Mouse (Mus musculus) intestine, postnatal 0 days (tissue): Measurements from ENCODE around the gene Fgfr2. TPM values are rescaled to one million over a fixed set of nuclear protein-coding genes. Genes with fewer than 3 reads are reported as not detected.

Source experiments
- ATAC-seq: fragments of 200-750 bp; cut with Nextera tagmentation; 2 replicates; pipeline ENCODE4 v1.8.0; 2017; ENCODE audit warnings: mild to moderate bottlenecking, moderate TSS enrichment, moderate library complexity
- H3K27ac ChIP-seq: fragments of 300-500 bp; sonication (generic); 2 replicates; pipeline ENCODE4 v1.5.1; 2014; ENCODE audit warnings: mild to moderate bottlenecking, low read depth, low read length, moderate library complexity
- H3K27me3 ChIP-seq: fragments of 300-500 bp; sonication (generic); replicated peaks from 2 replicates; pipeline ENCODE4 v1.6.1; 2014; ENCODE audit warnings: low read length, mixed read lengths; ENCODE audit not compliant: control insufficient read depth, insufficient read depth
- H3K36me3 ChIP-seq: fragments of 300-500 bp; sonication (generic); 2 replicates; pipeline ENCODE4 v1.6.1; 2014; ENCODE audit warnings: mild to moderate bottlenecking, moderate library complexity; ENCODE audit not compliant: control insufficient read depth, insufficient read depth
- H3K4me1 ChIP-seq: fragments of 300-500 bp; sonication (generic); replicated peaks from 2 replicates; pipeline ENCODE4 v1.6.1; 2014; ENCODE audit warnings: antibody characterized with exemption, low read length, mixed read lengths; ENCODE audit not compliant: control insufficient read depth, insufficient read depth
- H3K4me2 ChIP-seq: fragments of 300-500 bp; sonication (generic); replicated peaks from 2 replicates; pipeline ENCODE4 v1.6.1; 2014; ENCODE audit warnings: low read depth, mild to moderate bottlenecking, moderate library complexity
- H3K4me3 ChIP-seq: fragments of 300-500 bp; sonication (generic); 2 replicates; pipeline ENCODE4 v1.5.1; 2014; ENCODE audit warnings: low read depth, low read length
- H3K9ac ChIP-seq: fragments of 300-500 bp; sonication (generic); 2 replicates; pipeline ENCODE4 v1.6.1; 2014; ENCODE audit warnings: mild to moderate bottlenecking, low read depth, low read length
- H3K9me3 ChIP-seq: fragments of 300-500 bp; sonication (generic); 2 replicates; pipeline ENCODE4 v1.6.1; 2016; ENCODE audit warnings: mixed run types; ENCODE audit not compliant: control insufficient read depth
- CTCF ChIP-seq: sonication (generic); IDR thresholded peaks from 2 replicates; pipeline ENCODE4 v1.5.1; 2016; ENCODE audit warnings: low read depth, mild to moderate bottlenecking, control low read depth, antibody characterized with exemption, moderate library complexity
- WGBS: fragments of 180-500 bp; shearing (Covaris S2); extraction: QIAGEN DNeasy Blood & Tissue Kit; methylation state at CpG from one replicate; pipeline ENCODE4 v1.1.7; 2014; 5-methylcytosine and 5-hydroxymethylcytosine counted together
- polyA plus RNA-seq: library from polyadenylated mRNA; unstranded; fragments of >200 nt; fragmentation: Nextera tagmentation; extraction: Ambion mirVana; gene quantifications from 2 replicates; pipeline ENCODE4 v1.2.1, GENCODE M21; 2015

Gene Fgfr2
- polyA plus RNA-seq, 1 experiment from 2014 or later, result 29.5 TPM

GRCm38 (mm10) chr7:130815601-130816000, 2307.5 kb downstream of the Fgfr2 start:
- Histone ChIP-seq H3K9me3 (no peaks in the 10 kb centered on the region), H3K27me3 (no peaks in the 10 kb centered on the region), H3K4me3 (no peak overlapping the region), H3K36me3 (no peaks in the 10 kb centered on the region), H3K4me1 (no peaks in the 10 kb centered on the region), H3K27ac (no peak overlapping the region), H3K4me2 (no peak overlapping the region), H3K9ac (no peak overlapping the region)
- ATAC-seq, result no peak
- TF ChIP-seq CTCF, result no peak
- WGBS, result 96% methylated on average over 10 of the region's 10 CpGs

- 42% methylated on average over 16 of the region's 16 CpGs for WGBS
- Histone ChIP-seq H3K4me1 (no peaks in the 10 kb centered on the region), H3K27ac (no peak overlapping the region), H3K4me3 (no peak overlapping the region), H3K9me3 (no peaks in the 10 kb centered on the region), H3K36me3 (no peaks in the 10 kb centered on the region), H3K27me3 (no peaks in the 10 kb centered on the region), H3K4me2 (0 out of 2 replicates have a peak overlapping the region, but pooled peaks have one; percentile 13), H3K9ac (no peak overlapping the region)
- ATAC-seq, result no peak
- TF ChIP-seq CTCF, result no peak
Observed at GRCm38 (mm10) chr7:130812407-130812806, 2310.7 kb downstream of the Fgfr2 start.

DNA sequence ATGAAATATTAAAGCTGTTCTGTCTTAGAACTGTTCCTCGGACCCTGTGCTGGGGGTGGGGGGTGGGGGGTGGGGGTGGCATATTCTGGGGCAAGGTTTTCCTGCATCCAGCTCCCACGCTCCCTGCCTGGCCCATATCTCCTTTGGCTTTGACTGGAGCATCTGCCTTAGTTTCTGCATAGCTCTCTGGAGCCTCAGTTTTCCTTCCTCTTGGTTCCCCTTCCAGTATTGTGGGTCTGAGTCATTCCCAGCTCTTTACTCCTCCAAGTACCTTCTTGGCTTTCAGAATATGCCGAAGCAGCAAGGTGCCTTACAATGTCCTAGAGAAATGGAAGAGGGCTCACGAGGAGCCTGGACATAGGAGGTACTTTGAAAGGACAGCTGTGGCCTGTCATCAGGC, 2312.9 kb downstream of the Fgfr2 start:
- no peak overlapping the region for H3K4me2 ChIP-seq
- TF ChIP-seq CTCF, result no peak
- H3K4me1 ChIP-seq, result no peaks in the 10 kb centered on the region
- no peaks in the 10 kb centered on the region for H3K9me3 ChIP-seq
- H3K27ac ChIP-seq, result no peak overlapping the region
- H3K27me3 ChIP-seq, result no peaks in the 10 kb centered on the region
- H3K9ac ChIP-seq, result no peak overlapping the region
- no peak for ATAC-seq
- WGBS, result 78% methylated on average over 4 of the region's 4 CpGs
- H3K4me3 ChIP-seq, result no peak overlapping the region
- no peaks in the 10 kb centered on the region for H3K36me3 ChIP-seq

GRCm38 (mm10) chr7:130808694-130809093, 2314.5 kb downstream of the Fgfr2 start:
- H3K4me2 ChIP-seq, result no peak overlapping the region
- no peaks in the 10 kb centered on the region for H3K9me3 ChIP-seq
- H3K4me1 ChIP-seq, result no peaks in the 10 kb centered on the region
- no peak overlapping the region for H3K9ac ChIP-seq
- no peak for ATAC-seq
- no peak overlapping the region for H3K27ac ChIP-seq
- 21% methylated on average over 6 of the region's 6 CpGs for WGBS
- H3K36me3 ChIP-seq, result no peaks in the 10 kb centered on the region
- no peaks in the 10 kb centered on the region for H3K27me3 ChIP-seq
- no peak for TF ChIP-seq CTCF
- H3K4me3 ChIP-seq, result no peak overlapping the region

GRCm38 (mm10) chr7:130807749-130808148, 2315.4 kb downstream of the Fgfr2 start:
- TF ChIP-seq CTCF, result no peak
- Histone ChIP-seq H3K36me3 (no peaks in the 10 kb centered on the region), H3K27me3 (no peaks in the 10 kb centered on the region), H3K4me2 (no peak overlapping the region), H3K9ac (no peak overlapping the region), H3K9me3 (no peaks in the 10 kb centered on the region), H3K4me1 (no peaks in the 10 kb centered on the region), H3K4me3 (no peak overlapping the region), H3K27ac (no peak overlapping the region)
- WGBS, result 32% methylated on average over 8 of the region's 8 CpGs
- ATAC-seq, result no peak

- WGBS, result 79% methylated on average over 5 of the region's 5 CpGs
- no peak for ATAC-seq
- no peaks in the 10 kb centered on the region for H3K27me3 ChIP-seq
- no peak overlapping the region for H3K9ac ChIP-seq
- H3K4me3 ChIP-seq, result no peak overlapping the region
- H3K4me1 ChIP-seq, result 0 out of 2 replicates have a peak, but pooled peaks cover 4% of the 10 kb centered on the region
- no peaks in the 10 kb centered on the region for H3K36me3 ChIP-seq
- H3K9me3 ChIP-seq, result no peaks in the 10 kb centered on the region
- no peak overlapping the region for H3K4me2 ChIP-seq
- H3K27ac ChIP-seq, result no peak overlapping the region
- no peak for TF ChIP-seq CTCF
Observed at GRCm38 (mm10) chr7:130804991-130805390, 2318.2 kb downstream of the Fgfr2 start.
